Mouse (Mus musculus): ENCODE measurements around the gene Olfr1532-ps1.
"Not testable (repeated sequence)": the region's sequence is repeated elsewhere in the genome, so short reads cannot be mapped to it uniquely, and the experiment has no call there.

Olfr1532-ps1 gene

DNA sequence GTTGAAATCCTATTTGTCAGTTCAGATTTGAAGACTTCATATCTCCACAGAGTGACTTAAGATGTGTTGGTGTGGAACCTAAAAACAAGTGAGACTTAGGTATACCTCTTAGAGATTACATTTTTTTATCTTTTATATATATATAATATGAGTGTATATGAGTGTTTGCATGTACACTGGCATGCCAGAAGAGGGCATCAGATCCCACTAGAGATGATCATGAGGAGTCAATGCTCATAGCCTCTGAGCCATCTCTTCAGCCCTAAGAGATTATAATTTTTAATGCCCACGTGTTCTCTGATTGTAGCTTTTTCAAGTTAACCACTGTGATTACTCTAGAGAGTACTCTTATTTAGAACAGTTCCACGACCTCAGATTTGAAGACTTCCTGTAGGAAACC, at the start of gene Olfr1532-ps1:
Gene Olfr1532-ps1, plus strand, starts transcription at position 326 of the 400 bp plus-strand sequence.
- no peak for DNase-seq

DNA sequence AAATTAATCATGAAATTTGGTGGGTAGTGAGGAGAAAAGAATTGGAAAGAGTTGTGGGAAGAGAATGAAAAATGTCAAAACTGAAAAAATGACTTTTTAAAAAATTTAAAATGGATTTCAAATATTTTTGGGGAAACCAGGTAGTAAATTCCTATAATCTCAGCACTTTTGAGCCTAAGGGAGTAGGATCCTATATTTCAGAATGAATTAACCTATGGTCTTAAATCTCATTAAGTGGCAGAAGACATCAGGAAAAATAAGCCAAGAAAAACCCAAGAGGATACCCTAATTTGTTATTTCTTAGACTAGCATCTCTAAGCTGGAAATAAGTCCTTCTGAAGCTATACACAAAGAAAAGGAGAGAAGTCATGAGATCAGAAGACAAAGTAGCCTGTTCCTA, 44.9 kb upstream of the Olfr1532-ps1 start, which contains the start of gene Olfr704:
Gene Olfr704, plus strand, starts transcription at position 301 of the 400 bp plus-strand sequence.
- no peak for DNase-seq

GRCm38 (mm10) chr7:106876791-106877190, 31.0 kb upstream of the Olfr1532-ps1 start, which contains the start of gene Olfr705:
Gene Olfr705, minus strand, starts transcription at chr7:106876891.
- no peak for DNase-seq

- no peak for DNase-seq
Observed at GRCm38 (mm10) chr7:106888062-106888461, 19.7 kb upstream of the Olfr1532-ps1 start, which contains the start of gene Olfr706. Gene Olfr706, minus strand, starts transcription at chr7:106888162.

DNA sequence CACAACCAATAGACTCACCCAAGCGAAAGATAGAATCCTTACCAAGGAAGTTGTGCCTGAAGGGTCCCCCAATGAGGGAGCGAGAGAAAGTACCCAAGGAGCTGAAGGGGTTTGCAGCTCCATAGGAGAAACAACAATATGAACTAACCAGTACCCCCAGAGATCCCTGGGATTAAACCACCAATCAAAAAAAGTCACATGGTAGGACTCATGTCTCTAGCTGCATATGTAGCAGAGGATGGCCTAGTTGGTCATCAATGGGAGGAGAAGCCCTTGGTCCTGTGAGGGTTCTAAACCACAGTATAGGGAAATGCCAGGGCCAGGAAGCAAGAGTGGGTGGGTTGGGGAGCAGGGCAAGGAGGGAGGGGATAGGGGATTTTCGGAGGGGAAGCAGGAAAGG, 6.7 kb upstream of the Olfr1532-ps1 start, which contains the start of gene Olfr707:
Gene Olfr707, minus strand, starts transcription at position 101 of the 400 bp plus-strand sequence.
- not testable (repeated sequence) for DNase-seq

- not testable (repeated sequence) for DNase-seq
Observed at GRCm38 (mm10) chr7:106920961-106921360, 13.2 kb downstream of the Olfr1532-ps1 start.

DNA sequence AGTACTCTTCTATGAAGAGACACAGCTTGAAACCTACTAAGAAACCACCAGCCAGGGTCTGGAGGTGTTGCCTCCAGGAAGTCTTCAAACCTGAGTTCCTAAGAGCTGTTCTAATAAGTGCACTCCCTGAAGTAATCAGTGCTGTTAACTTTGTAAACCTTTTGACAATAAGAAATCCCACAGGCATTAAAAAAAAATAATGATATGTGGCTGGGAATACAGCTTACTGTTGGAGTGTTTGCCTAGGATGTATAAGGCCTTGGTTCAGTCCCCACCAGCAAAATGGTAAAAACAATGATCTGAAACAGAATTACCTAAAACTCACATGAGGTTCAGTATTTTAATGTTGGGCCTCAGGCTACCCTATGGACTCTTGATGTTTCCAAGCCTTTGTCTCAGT, 24.3 kb downstream of the Olfr1532-ps1 start, which contains the start of gene Olfr709-ps1:
Gene Olfr709-ps1, minus strand, starts transcription at position 101 of the 400 bp plus-strand sequence.
- no peak for DNase-seq

DNA sequence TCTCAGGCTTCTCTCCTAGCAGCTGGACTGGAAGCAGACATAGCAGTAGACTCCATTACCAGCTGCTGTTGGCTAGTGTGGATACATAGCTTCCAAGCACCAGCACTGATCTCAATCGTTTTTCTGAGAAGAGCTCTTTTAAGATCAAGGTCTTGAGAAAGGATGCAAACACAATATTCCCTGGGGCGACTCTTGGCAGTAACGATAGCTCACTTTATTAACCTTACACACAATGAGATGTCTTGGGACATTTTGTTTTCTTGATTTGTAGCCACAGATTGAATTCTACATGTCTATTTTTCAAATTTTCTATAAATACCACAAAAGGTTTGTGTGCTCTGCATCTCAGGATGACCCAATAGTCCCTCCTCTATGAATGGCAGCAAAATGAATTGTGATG, 40.4 kb downstream of the Olfr1532-ps1 start, which contains the start of gene Olfr710:
Gene Olfr710, minus strand, starts transcription at position 101 of the 400 bp plus-strand sequence.
- no peak for DNase-seq

DNA sequence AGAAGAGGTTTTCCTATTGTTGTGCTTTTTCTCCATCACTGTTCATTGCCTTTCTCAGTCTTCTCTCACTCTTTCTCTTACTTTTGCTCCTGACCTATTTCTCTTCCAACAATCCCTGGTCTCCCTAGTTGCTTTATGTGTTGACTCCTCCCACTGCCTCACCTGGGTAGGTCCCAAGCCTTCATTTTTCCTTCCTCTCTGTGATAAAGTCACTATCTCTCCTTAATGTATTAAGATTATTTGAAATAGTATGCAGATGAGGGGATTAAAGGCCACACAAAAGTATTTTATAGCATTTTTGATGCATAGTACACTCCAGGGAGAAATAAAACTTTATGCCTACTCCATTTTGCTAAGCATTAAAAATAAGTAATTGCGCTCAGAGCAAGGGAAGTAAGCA, 56.0 kb downstream of the Olfr1532-ps1 start, which contains the start of gene Olfr6:
Gene Olfr6, minus strand, starts transcription at position 101 of the 400 bp plus-strand sequence.
- DNase-seq, result no peak

All from right cerebral cortex, postnatal 25 days (tissue).